Mouse (Mus musculus) adrenal gland, postnatal 25 days (tissue): ENCODE data around the gene Med27. TPM values are rescaled to one million over a fixed set of nuclear protein-coding genes. Genes with fewer than 3 reads are reported as not detected.

ENCODE experiments used
- DNase-seq: peaks from one replicate; pipeline ENCODE4 v3.0.0; 2021; ENCODE audit warnings: mixed read lengths
- total RNA-seq: library from RNA; stranded (reverse); gene quantifications from 2 replicates; pipeline ENCODE4 v1.2.3, GENCODE M21; 2021

Med27 gene
- total RNA-seq, 1 experiment from 2014 or later = 26.3 TPM

DNA sequence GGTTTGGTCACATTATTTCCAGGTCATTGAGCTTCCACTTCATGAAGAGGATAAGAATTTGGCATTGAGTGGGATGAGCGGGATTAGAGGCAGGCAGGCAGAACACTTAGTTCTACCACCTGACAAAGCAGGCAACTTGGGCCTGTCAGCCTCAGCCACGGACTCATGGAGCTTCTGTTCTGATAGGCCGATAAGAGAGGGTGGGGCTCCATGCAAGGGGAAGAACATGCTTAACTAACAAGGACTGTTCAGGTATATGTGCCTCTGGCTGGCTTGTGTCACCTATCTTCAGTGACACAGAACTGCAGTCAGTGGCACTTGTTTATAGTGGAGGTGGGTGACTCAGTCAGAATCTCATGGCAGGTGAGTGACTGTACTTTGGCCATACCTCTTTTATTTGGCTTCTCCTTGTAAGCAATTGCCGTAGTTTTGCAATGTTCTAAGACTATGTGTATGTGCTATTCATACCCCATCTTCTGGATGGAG, 126.4 kb downstream of the Med27 start:
- no peak for DNase-seq

DNA sequence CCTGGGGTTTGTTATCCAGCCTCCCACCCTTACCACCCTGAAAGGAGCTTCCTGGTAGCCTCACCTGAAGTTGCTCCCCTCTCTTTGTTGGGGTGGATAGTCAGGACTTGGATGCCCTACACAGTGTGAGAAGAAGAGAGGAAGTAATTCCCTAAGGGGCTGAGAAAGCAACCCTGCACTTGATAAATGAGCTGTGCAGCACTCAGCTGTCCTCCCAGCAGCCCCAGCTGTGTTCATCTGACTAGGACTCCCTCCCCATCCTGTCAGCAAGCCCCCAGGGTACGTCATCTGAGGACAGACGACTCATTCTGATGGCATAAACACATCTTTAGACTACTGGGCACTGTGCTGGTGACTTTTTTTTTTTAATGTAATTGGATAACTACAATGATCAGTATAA, 127.3 kb downstream of the Med27 start:
- no peak for DNase-seq

GRCm38 (mm10) chr2:29476702-29477101, 130.1 kb downstream of the Med27 start:
- no peak for DNase-seq

GRCm38 (mm10) chr2:29481856-29482255, 135.2 kb downstream of the Med27 start:
- no peak for DNase-seq

DNA sequence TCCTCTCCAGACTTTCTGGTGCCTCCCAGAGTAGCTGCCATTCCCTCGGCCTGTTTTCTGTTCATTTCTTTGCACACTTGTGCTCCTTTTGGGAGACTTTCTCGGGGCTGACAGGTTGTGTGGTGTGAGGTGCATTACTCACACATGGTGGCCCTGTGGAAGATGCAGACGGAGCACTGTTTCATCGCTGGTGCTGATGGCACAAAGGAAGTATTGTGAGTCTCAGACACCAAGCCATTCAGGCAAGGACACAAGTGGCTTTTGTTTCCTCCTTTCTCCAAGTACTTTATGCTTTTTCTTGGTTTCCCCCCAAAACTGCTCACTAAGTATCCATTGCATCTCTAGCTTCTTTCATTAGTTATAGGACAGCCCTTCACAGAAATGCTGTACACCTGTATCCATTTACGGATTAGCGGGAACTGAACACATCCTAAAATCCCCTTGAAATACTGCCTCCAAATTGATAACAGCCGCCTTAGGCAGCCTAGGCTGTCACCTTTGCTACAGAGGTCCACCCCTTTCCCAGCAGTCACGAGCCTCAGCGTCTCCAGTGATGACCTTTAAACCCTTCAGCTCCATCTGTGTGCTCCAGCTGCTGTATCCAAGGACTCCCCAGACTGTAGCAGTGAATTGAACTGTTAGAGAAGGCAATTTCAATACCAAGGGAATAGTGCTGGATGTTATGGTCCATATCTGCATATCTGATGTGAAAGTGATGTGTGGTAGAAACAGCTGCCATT, 136.5 kb downstream of the Med27 start:
- DNase-seq = no peak

GRCm38 (mm10) chr2:29485519-29485918, 138.9 kb downstream of the Med27 start:
- no peak for DNase-seq

DNA sequence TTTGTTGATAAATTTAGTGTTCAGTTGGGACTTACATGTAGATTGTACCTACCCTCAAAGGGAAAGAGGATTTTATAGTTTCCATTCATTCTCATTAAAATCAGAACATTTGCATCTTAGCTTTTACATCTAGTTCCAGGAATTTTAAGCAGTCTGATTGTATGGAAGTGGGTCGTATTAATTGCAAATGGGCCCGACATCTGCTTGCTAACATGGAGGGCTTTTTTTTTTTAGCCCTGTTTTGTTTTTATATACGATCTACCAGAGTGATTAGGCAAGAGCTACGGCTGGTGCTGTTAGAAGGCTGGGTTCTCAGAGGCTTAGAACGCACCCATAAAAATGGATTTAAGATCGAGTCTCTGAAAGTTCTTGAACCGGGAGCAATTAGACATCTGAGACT, 139.9 kb downstream of the Med27 start:
- no peak for DNase-seq

DNA sequence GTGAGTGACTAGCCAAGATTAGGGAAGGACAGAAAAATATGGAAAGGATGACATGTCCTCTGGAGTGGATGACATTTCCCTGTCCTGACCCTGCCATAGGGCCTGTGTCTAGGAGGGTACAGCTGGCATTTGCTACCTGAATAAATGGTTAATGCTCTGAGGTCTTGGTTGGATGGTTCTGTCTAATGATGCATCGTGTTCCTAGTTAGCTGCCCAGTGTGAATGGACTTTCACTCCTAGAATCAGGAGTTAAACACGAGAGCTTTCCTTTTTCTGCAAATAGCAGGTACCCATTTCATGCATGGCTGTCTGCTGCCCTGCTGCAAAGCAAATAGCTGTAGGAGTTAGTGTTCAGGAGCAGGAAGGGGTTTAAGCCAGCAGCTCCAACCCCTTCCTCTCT, 141.0 kb downstream of the Med27 start:
- DNase-seq = no peak

DNA sequence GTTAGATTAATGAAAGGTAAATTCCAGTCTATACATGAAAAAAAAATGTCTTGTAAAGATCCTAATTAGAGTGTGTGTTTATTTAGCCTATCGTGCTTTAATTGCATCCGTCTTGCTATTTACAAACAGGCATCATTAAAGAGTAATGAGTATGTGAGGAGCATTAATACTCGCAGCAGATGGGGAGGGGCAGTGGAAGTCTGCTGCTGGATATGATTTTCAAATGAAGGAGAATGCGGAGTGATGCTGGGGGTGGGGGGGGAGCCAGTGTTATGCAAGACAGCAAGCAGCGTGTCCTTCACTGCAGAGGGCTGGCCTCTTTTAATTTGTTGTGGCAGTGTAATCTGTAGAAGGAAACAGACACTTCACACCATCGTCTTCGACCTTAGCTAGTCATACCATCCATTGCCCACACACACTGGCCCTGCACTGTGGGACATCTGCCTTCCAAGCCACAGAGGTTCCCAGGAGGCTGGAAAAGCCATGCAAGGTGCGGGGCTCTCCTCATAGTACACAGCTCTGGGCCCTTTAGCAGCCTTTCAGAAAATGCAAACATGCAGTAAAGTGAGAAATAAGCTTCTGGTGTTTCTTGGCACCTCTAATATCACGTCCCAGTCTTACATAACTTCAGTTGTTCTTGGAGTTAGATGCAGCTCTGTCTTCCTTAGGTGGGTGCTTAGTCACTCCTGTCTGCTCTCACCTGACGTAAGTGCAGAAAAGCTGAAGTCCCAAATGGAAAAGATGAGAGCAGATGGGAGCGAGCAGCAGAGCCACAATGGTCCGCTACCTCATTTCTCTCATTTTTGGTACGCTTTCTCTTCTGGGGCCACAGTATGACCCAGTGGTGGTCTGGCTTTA, 142.0 kb downstream of the Med27 start:
- no peak for DNase-seq

- no peak for DNase-seq
Measured at GRCm38 (mm10) chr2:29491656-29492055, 145.0 kb downstream of the Med27 start.

DNA sequence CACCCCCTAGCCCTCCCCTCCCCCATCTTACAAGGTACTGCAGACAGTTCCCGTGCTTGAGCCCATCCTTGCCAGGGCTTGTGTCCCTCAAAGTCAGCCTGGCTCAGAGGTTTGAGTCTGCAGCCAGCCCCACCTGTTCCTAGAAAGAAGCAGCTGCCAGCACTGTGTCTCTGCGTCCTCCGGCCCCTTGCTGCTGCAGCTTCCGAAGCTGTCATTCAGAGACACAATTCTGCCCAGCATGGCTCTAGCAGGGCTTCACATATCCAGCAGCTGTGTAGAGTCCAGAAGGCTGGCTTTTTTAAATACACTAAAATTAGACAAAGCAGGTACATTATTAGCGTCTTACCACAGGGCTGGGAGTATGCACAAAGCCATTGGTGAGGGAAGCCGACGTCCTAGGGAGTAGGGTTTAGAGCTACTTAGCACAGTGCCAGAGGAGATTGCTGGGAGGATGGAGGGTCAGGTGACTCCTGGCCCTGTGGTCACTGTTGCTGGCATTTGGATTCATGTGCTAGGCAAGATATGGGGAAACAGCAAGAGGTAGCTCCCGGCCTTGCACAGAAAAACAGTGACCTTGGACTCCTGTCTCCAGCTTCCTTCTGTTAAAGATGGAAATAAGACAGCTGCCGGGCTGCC, 146.9 kb downstream of the Med27 start:
- DNase-seq = no peak

- no peak for DNase-seq
Measured at GRCm38 (mm10) chr2:29495271-29495670, 148.7 kb downstream of the Med27 start.

- no peak for DNase-seq
Measured at GRCm38 (mm10) chr2:29500601-29501350, 154.2 kb downstream of the Med27 start.

DNA sequence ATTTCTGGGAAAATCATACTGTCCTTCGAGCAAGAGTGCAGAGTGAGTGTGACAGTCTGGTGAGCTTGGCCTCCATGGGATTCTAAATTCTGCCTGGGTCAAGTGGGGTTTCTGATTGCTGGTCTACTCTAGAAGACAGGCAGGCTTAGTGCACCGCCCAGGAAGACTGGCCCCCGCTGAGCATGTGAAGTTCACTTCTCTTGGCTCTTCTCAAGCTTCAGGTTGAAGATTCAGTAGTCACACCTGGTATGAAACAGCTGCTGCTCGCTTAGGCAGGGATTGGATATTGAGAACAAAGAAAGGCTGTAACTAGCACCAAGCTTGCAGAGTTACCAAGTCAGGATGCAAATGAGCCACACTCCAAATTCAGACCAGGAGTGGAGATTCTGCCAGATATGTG, 154.8 kb downstream of the Med27 start:
- no peak for DNase-seq

GRCm38 (mm10) chr2:29504848-29505247, 158.2 kb downstream of the Med27 start:
- no peak for DNase-seq

DNA sequence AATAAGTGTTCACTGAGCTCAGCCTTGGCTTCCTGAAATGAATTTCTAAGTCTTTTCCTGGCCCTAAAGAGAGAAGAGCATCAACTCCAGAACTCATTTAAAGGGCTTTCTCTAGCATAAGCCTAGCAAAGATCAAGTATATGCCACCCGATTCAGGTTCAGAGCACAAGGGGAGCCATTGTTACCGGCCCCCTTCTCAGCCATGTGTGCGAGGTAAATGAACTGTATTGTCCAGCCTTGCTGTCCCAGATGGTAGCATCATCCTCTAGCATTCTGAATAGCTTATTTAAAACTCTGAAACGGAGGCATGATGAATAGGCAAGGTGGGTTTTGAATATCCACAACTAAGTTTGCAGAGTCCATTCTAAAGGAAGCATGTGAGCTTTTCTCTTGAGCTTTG, 159.8 kb downstream of the Med27 start:
- DNase-seq = no peak

DNA sequence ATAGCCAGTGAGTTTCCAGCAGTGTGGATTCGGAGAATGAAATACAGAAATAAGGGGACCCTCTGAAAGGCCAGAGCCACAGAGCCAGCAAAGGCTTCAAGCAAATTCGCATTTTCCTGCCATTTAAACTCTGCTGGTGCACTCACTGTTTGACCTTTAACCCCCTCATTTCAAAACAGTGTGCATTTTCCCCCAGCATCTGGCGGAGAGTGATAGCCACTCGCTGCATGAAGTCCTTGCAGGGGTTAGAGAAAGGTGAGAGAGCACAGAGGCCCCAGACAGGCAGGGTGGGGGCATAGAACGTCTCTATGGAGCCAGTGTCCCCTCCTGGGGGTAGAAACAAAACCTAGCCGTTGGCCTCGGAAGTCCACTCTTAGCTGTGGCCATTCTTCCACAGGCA, 166.5 kb downstream of the Med27 start:
- no peak for DNase-seq

GRCm38 (mm10) chr2:29514836-29515235, 168.2 kb downstream of the Med27 start:
- DNase-seq = no peak

GRCm38 (mm10) chr2:29515831-29516447, 169.3 kb downstream of the Med27 start:
- DNase-seq = peak; percentile 32

DNA sequence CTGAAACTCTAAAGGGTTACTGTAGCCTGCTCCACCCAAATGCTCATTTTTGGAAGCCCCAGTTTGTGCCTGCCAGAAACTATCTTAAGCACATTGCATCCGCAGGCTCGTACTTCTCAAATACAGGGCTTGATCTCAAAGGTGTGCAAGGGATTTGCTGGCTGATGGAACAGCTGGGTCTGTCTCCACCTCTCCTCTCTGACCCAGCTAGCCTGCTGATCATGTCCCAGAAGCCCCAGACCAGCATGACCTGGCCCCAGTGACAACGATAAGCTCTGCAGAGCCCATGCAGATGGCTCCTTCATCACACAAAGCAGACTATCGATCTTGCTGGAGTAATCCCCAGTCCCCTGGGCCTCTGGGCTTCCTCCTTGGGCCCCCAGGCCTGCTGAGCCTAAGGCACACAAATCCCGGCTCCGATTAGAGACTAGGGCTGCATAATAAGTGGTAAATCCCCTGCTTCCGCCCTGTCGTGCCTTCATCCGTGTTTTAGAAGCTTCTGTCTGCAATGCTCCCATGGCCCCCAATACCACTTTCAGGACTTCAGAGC, 170.1 kb downstream of the Med27 start:
- no peak for DNase-seq

GRCm38 (mm10) chr2:29519402-29519801, 172.8 kb downstream of the Med27 start:
- no peak for DNase-seq
